8 mouse cellular contexts compared by ENCODE assay signal in genomic region chr16:87249903-87250302, GRCm38 (mm10).
DNase-seq lines count a peak whose midpoint lies in the region; ATAC-seq lines count a peak whose summit lies in the region.

No protein-coding gene starts in this region.

- H3K9me3 ChIP-seq in hindbrain, embryonic 11.5 days (ENCODE audit: control insufficient read depth, low read length), result no peaks in the 10 kb centered on the region
- no peaks in the 10 kb centered on the region for H3K9me3 ChIP-seq in hindbrain, embryonic 12.5 days (replicated peaks)

- H3K4me3 ChIP-seq in hindbrain, embryonic 11.5 days (ENCODE audit: low read depth, low read length), result no peak overlapping the region
- H3K4me3 ChIP-seq in hindbrain, embryonic 12.5 days, result no peak overlapping the region

- H3K9ac ChIP-seq in hindbrain, embryonic 11.5 days (ENCODE audit: low read depth, low read length), result no peak overlapping the region
- H3K9ac ChIP-seq in hindbrain, embryonic 12.5 days, result no peak overlapping the region

- H3K4me1 ChIP-seq in hindbrain, embryonic 11.5 days (replicated peaks; ENCODE audit: control insufficient read depth, insufficient read depth, low read length), result no peaks in the 10 kb centered on the region
- no peaks in the 10 kb centered on the region for H3K4me1 ChIP-seq in hindbrain, embryonic 12.5 days

- no peak overlapping the region for H3K4me2 ChIP-seq in hindbrain, embryonic 11.5 days (replicated peaks; ENCODE audit: low read depth, low read length)
- H3K4me2 ChIP-seq in hindbrain, embryonic 12.5 days (replicated peaks), result no peak overlapping the region

- H3K27ac ChIP-seq in hindbrain, embryonic 11.5 days (ENCODE audit: low read depth, low read length), result no peak overlapping the region
- H3K27ac ChIP-seq in hindbrain, embryonic 12.5 days, result no peak overlapping the region

- DNase-seq in hindbrain, embryonic 11.5 days (ENCODE audit: low spot score), result peak; percentile 53
- peak; percentile 41 for DNase-seq in A20 (ENCODE audit: low read depth, low spot score)
- peak; percentile 43 for DNase-seq in MEL-GATA-1-ER (ENCODE audit: extremely low read depth, low read depth)
- DNase-seq in lung, postnatal 36 days, result peak; percentile 44
- no peak for DNase-seq in ovary, adult 18-20 months (ENCODE audit: low spot score)
- no peak for DNase-seq in gastrocnemius, adult 8-10 months (ENCODE audit: low spot score in 2 of 2)

- ATAC-seq in hindbrain, embryonic 11.5 days (ENCODE audit: low FRiP score), result no peak
- ATAC-seq in hindbrain, embryonic 12.5 days (ENCODE audit: low FRiP score), result no peak
- ATAC-seq in granulocyte monocyte progenitor cell, adult 5-6 weeks (replicated peaks; ENCODE audit: poor library complexity, severe bottlenecking), result peak; percentile 66

- H3K27me3 ChIP-seq in hindbrain, embryonic 11.5 days (ENCODE audit: control insufficient read depth, insufficient read depth, low read length), result no peaks in the 10 kb centered on the region
- H3K27me3 ChIP-seq in hindbrain, embryonic 12.5 days, result no peaks in the 10 kb centered on the region

- 29% methylated on average over 7 of the region's 7 CpGs for WGBS in hindbrain, embryonic 11.5 days
- WGBS in hindbrain, embryonic 12.5 days, result 27% methylated on average over 7 of the region's 7 CpGs

- H3K36me3 ChIP-seq in hindbrain, embryonic 11.5 days (ENCODE audit: control insufficient read depth, insufficient read depth, low read length), result no peaks in the 10 kb centered on the region
- no peaks in the 10 kb centered on the region for H3K36me3 ChIP-seq in hindbrain, embryonic 12.5 days

Comparison
In these comparisons a context has a peak if more than half of its experiments do, and no peak if none do; other contexts are left out.
1. DNase-seq: peak in hindbrain, embryonic 11.5 days (single experiment), A20 (single experiment), MEL-GATA-1-ER (single experiment) and lung, postnatal 36 days (single experiment); none in ovary, adult 18-20 months (single experiment) and gastrocnemius, adult 8-10 months (0 of 2).